Mouse (Mus musculus): ENCODE measurements around the gene Gnaz. TPM values are rescaled to one million over a fixed set of nuclear protein-coding genes. Genes with fewer than 3 reads are reported as not detected.

Gene Gnaz
- under 1 TPM; 0.36 to 0.46 TPM for total RNA-seq (2021)
- long read RNA-seq, experiment 1 = 0 reads
- long read RNA-seq, experiment 2 = 0 reads

GRCm38 (mm10) chr10:74966850-74967451 is at the start of gene Gnaz:
Gene Gnaz (plus strand): TSS chr10:74967177.
- peak; percentile 96 for DNase-seq (ENCODE audit: low spot score)

GRCm38 (mm10) chr10:74919277-74919676 is 47.7 kb upstream of the Gnaz start:
- DNase-seq (ENCODE audit: low spot score) = no peak

- no peak for DNase-seq (ENCODE audit: low spot score)
These were observed 46.0 kb upstream of the Gnaz start for GRCm38 (mm10) chr10:74920853-74921567.

- DNase-seq (ENCODE audit: low spot score) = no peak
These were observed 45.4 kb upstream of the Gnaz start for GRCm38 (mm10) chr10:74921614-74922013.

- no peak for DNase-seq (ENCODE audit: low spot score)
These were observed 44.2 kb upstream of the Gnaz start for GRCm38 (mm10) chr10:74922763-74923162.

GRCm38 (mm10) chr10:74924274-74924673 is 42.7 kb upstream of the Gnaz start:
- no peak for DNase-seq (ENCODE audit: low spot score)

GRCm38 (mm10) chr10:74925324-74925723 is 41.7 kb upstream of the Gnaz start:
- DNase-seq (ENCODE audit: low spot score) = peak; percentile 13

- DNase-seq (ENCODE audit: low spot score) = no peak
These were observed 38.7 kb upstream of the Gnaz start for GRCm38 (mm10) chr10:74928276-74928675.

GRCm38 (mm10) chr10:74929578-74929977 is 37.4 kb upstream of the Gnaz start:
- no peak for DNase-seq (ENCODE audit: low spot score)

- no peak for DNase-seq (ENCODE audit: low spot score)
These were observed 36.4 kb upstream of the Gnaz start for GRCm38 (mm10) chr10:74930541-74930940.

GRCm38 (mm10) chr10:74931631-74932030 is 35.3 kb upstream of the Gnaz start:
- no peak for DNase-seq (ENCODE audit: low spot score)

- DNase-seq (ENCODE audit: low spot score) = no peak
These were observed 34.5 kb upstream of the Gnaz start for GRCm38 (mm10) chr10:74932487-74932886.

- DNase-seq (ENCODE audit: low spot score) = no peak
These were observed 33.3 kb upstream of the Gnaz start for GRCm38 (mm10) chr10:74933548-74934190.

GRCm38 (mm10) chr10:74934521-74934920 is 32.5 kb upstream of the Gnaz start:
- no peak for DNase-seq (ENCODE audit: low spot score)

- peak; percentile 10 for DNase-seq (ENCODE audit: low spot score)
These were observed 32.0 kb upstream of the Gnaz start for GRCm38 (mm10) chr10:74935016-74935415.

- no peak for DNase-seq (ENCODE audit: low spot score)
These were observed 29.8 kb upstream of the Gnaz start for GRCm38 (mm10) chr10:74937003-74937790.

- no peak for DNase-seq (ENCODE audit: low spot score)
These were observed 28.6 kb upstream of the Gnaz start for GRCm38 (mm10) chr10:74938410-74938809.

- no peak for DNase-seq (ENCODE audit: low spot score)
These were observed 27.7 kb upstream of the Gnaz start for GRCm38 (mm10) chr10:74939300-74939699.

GRCm38 (mm10) chr10:74940795-74941194 is 26.2 kb upstream of the Gnaz start:
- no peak for DNase-seq (ENCODE audit: low spot score)

- DNase-seq (ENCODE audit: low spot score) = no peak
These were observed 14.0 kb upstream of the Gnaz start for GRCm38 (mm10) chr10:74952830-74953443.

GRCm38 (mm10) chr10:74964380-74964779 is 2.6 kb upstream of the Gnaz start:
- no peak for DNase-seq (ENCODE audit: low spot score)

Measured in gastrocnemius, adult 18-20 months (tissue).